Mouse (Mus musculus): Measurements from ENCODE around the gene Spaca1.
"Not testable (repeated sequence)": the region's sequence is repeated elsewhere in the genome, so short reads cannot be mapped to it uniquely, and the experiment has no call there.

Spaca1 gene

GRCm38 (mm10) chr4:34049571-34050255 lies at the start of gene Spaca1:
Gene Spaca1, minus strand, starts transcription at chr4:34050191.
- DNase-seq (ENCODE audit: low spot score) = no peak

GRCm38 (mm10) chr4:34087286-34087685 lies 37.3 kb upstream of the Spaca1 start:
- not testable (repeated sequence) for DNase-seq (ENCODE audit: low spot score)

GRCm38 (mm10) chr4:34081064-34081463 lies 31.1 kb upstream of the Spaca1 start:
- no peak for DNase-seq (ENCODE audit: low spot score)

GRCm38 (mm10) chr4:34069002-34069401 lies 19.0 kb upstream of the Spaca1 start:
- DNase-seq (ENCODE audit: low spot score) = no peak

GRCm38 (mm10) chr4:34058320-34058719 lies 8.3 kb upstream of the Spaca1 start:
- DNase-seq (ENCODE audit: low spot score) = no peak

GRCm38 (mm10) chr4:34026771-34027170 lies 23.2 kb downstream of the Spaca1 start:
- no peak for DNase-seq (ENCODE audit: low spot score)

GRCm38 (mm10) chr4:34021456-34021855 lies 28.5 kb downstream of the Spaca1 start:
- DNase-seq (ENCODE audit: low spot score) = no peak

- no peak for DNase-seq (ENCODE audit: low spot score)
Observed at GRCm38 (mm10) chr4:33996382-33996781, 53.6 kb downstream of the Spaca1 start.

GRCm38 (mm10) chr4:33992687-33993086 lies 57.3 kb downstream of the Spaca1 start:
- DNase-seq (ENCODE audit: low spot score) = no peak

- no peak for DNase-seq (ENCODE audit: low spot score)
Observed at GRCm38 (mm10) chr4:33988466-33989089, 61.4 kb downstream of the Spaca1 start.

Measured in ovary, postnatal 10 days (tissue).